Mouse (Mus musculus) layer of hippocampus, adult 11-12 months (tissue): Measurements from ENCODE around the gene Zp3.

Source experiments
- DNase-seq: peaks from one replicate; pipeline ENCODE4 v3.0.0; 2022; ENCODE audit warnings: low spot score

The Zp3 gene

DNA sequence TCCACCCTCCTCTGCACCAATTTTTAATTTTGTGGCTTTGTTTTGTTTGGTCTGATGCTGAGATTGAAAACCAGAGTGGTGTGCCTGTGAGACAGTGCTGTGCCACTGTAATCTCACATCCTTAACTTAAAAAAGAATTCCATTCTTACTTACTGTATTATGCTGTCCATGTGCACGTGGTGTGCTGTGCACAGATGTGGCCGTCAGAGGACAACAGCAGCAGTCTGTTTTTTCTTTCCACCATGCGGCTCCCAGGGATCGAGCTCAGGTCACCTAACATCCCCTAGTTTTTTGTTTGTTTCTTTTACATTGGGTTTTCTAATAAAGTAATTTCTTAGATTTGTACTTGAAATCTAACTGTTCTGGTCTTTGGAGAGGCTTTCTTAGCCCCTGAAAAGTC is 24.6 kb downstream of the Zp3 start:
- DNase-seq: no peak

GRCm38 (mm10) chr5:136007745-136008144 is 27.8 kb downstream of the Zp3 start:
- DNase-seq: no peak

- DNase-seq: no peak
These were observed 35.0 kb downstream of the Zp3 start for GRCm38 (mm10) chr5:136014877-136015276.

- DNase-seq: no peak
These were observed 35.7 kb downstream of the Zp3 start for GRCm38 (mm10) chr5:136015586-136015985.

- no peak for DNase-seq
These were observed 36.3 kb downstream of the Zp3 start for GRCm38 (mm10) chr5:136016014-136016876.

DNA sequence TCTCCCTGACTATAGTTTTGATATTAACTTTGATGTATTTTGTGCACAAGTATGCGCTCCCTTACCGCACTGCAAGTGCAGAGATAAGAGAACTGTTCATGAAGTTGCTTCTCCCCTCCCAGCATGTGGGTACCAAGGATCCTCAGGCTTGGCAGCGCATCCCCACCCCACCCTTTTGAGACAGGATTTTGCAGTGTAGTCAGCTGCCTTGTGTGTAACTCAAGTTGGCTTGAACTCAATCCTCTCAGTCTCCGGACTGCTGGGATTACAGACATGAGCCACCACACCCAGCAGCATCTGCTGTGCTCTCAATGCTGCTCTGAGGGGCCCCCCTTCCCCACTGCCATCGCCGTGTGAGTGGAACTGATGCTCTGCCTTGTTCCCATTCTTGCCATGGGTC is 37.4 kb downstream of the Zp3 start:
- no peak for DNase-seq

DNA sequence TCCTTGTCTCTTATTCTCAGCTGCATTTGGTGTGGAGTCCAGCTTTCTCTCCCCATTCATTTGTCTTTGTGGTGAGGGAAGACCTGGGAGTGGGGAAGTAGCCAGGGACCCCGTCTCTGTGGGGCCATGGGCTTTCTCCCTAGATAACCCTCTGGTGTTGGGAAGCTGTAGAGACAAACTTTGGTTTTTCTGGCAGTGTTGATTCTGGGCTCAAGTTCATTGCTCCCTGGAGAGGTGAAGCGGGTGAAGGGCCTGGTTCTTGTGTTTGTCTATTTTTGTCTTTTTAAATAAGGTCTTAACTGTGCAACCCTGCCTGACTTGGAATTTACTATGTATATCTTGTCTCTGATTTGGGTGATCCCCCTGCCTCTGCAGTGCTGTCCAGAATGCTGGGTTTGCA is 38.8 kb downstream of the Zp3 start:
- no peak for DNase-seq

DNA sequence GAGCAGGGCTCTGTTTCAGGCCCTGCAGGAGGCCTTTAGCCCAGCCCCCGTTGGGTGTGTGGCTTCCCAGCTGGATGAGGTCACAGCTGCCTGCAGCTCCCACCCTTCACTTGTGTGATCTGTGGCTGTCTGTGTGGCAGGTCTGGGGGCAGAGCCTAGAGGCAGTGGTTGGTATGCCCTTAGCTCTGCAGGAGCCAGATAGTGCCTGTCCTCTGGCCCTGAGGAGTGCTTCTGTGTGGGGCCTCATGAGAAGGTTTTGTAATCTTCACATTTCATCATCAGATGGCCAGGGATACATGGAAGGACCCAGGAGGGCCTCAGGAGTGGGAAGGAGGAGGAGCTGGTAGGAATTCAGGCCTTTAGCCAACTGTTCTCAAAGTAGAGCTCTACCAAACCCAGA is 40.0 kb downstream of the Zp3 start:
- DNase-seq: no peak

- DNase-seq: no peak
These were observed 45.8 kb downstream of the Zp3 start for GRCm38 (mm10) chr5:136025712-136026111.

DNA sequence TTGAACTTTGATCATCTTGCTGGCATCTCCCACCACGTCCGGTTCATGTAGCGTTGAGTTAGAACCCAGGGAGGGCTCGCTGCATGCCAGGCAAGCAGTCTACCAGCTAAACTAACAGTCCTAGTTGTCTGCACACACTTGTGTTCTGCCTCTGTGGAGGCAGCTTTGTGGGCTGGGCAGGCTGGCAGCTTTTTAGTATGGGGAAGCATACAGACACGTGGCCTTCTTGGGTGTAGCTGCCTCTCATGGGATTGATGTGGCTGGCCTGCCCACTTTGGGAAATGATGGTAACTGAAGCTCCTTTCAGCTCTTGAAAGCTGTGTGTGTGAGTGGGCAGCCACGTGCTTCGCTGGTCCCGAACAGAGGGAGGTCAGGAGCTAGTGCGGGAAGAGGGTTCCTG is 47.0 kb downstream of the Zp3 start:
- no peak for DNase-seq

DNA sequence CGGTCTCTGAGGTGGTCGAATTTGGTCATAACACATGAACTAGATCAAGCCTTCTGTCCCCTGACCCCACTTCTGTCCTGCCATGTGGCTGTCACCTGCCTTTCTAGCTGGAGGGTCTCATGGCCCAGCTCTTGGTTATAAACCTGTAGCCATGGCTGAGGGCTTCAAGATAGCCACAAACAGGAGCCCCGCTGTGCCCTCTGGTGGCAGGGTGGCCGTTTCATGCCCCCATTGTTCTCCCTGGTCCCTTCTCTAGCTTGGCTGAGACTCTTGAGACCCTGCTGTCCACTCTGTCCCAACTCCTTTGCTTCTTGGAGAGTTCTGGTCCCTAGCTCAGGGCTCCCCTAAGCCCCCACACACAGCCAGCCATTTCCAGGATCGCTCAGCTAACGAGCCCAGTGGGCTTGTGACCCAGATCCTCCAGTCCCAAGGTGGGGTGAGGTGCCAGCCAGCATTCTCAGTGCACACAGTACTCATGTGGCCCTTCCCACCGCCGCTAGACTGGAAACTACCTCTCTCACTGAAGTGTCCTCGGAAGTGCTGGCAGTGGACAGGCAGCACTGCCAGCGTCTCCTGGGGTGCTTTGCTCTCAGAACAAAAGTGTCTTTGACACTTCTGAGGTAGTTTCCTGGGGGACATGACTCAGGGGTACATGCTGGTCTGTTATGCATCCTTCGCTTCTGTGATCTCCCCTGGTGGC is 47.9 kb downstream of the Zp3 start:
- no peak for DNase-seq

- DNase-seq: no peak
These were observed 55.0 kb downstream of the Zp3 start for GRCm38 (mm10) chr5:136034868-136035267.

- DNase-seq: no peak
These were observed 55.4 kb downstream of the Zp3 start for GRCm38 (mm10) chr5:136035285-136035684.

GRCm38 (mm10) chr5:136036667-136037066 is 56.8 kb downstream of the Zp3 start:
- no peak for DNase-seq
